Mouse (Mus musculus) regulatory T cell (primary cell): ENCODE results near the gene Pcdh15.

ENCODE experiments used
- in situ Hi-C: fragments of 300-600 bp; cut with MboI, MseI; formaldehyde crosslinking; loops from one replicate; pipeline ENCODE4 v1.15.1; 2025; ENCODE audit warnings: high pct_unique_total_duplicates

Gene Pcdh15

DNA sequence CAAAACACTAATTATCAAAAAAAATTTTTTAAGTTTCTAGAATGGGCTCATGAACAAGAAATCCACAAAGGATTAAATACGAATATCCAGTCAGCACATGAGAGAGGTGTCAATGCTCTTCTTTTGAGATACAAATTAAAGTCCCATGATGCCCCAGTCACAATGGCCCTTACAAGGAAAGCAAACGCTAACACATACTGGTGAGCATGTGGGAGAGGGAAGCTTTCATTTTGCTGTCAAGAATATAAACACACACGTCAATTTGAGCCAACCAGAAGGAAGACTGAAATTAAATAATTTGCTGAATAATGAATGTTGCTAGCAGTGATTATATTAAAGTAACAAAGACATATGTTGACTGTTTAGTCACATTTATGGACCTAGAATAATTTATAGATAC is 1470.5 kb downstream of the Pcdh15 start:
- in situ Hi-C loops: no loop called here

DNA sequence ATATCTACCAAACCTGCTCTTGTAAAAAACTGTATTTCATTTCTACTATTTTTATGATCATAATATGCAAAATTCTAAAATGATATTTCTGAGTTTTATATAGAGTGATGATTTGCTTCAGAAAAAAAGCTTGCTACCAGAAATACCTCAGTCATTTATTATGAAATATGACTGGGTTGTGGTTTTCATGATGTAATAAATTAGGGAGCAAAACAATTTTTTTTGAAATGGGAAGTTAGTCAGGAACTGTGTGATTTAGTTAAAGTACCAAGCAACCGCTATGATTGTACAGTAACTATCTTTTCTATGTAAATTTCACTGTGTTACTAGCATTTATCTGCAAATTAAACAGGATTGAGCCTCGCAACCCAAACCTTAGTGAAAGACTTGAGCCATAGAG is 1480.8 kb downstream of the Pcdh15 start:
- in situ Hi-C loops: no loop called here

DNA sequence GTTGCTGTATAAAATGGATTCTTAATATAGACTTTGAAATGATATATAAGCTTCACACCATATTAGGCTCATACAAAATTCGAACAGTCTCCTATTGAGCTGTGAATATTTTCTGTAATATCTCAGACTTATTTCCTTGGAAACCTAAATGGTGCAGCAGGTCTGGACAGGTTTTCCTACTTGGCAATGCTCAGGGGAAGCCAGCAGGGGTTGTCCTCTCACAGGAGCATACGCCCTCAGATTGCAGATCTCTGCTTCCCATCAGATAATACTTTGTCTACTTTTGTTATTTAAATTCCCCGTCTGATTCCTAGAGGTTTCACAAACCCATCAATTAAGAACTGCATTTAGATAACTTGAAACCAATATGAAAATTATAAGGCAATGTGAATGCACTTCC is 1492.7 kb downstream of the Pcdh15 start:
- in situ Hi-C loops: no loop called here

DNA sequence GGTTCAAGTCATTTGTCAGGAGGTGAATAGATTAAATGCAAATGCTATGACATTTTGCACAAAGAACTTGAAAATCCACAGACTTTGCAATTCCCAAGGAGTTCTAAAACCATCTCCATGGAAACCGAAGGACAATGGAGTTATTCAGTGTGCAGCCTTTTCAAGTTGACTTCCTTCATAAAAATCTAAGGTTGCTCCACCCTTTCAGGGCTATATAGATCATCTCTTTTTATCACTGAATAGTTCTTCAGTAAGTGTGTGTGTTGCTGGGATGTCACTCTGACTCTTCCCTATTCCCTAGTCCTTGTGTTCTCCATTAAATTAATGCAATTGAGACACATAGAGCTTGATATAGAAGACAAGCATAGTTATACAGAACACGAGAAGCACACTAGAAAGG is 1508.5 kb downstream of the Pcdh15 start:
- in situ Hi-C loops: no loop called here

DNA sequence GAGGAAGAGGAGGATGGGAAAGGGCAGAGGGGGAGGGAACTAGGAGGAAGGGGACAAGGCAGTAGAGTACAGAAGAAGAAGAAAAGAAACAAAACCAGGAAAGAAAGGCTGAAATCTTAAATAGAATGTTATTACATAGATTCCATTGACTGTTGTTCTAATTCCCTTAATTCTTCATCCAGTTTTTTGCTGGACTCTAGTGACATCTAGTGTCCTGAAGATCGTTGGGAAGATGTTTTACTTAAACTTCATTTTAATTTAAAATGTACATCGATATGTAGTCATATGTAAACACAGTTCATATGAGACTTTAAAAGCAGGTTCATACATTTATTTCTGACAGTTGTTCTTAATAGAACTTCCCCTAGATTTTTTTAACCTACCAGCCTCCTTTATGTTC is 1522.7 kb downstream of the Pcdh15 start:
- in situ Hi-C loops: no loop called here

DNA sequence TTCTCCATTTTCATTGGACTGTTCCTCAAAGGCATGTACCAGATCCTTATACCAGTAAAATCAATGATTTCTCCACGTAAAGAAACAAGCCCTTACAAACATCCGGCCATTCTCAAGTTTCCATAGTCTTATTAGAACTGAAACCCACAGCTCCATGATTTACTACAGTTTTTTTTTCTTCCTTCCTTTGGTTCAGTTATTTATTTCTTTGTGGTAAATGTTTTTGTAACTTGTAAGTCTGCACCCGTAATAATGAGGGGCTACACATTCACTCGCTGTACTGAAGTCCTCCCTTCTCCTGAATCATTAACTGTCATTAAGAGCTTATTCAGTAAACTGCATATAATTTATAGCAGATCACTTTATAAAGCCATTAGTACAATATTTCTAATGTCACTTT is 1526.6 kb downstream of the Pcdh15 start:
- in situ Hi-C loops: no loop called here

DNA sequence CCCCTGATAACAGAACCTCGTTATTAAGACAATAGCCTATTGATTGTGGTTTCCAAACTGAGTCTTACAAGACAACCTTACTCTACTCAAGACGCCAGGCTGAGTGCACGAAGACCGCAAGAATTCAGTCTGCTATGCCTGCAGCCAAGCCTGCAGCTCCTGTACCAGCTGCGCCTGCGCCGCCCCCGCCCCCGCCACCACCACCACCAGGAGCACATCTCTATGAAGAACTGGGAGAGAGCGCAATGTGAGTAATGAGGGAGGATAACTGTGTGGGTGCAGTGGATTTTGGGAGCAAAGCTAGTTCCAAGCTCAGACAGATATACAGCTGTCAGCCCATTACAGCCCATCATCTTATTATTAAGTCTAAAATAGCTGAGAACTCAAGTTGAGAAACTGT is 1527.5 kb downstream of the Pcdh15 start:
- in situ Hi-C loops: no loop called here

DNA sequence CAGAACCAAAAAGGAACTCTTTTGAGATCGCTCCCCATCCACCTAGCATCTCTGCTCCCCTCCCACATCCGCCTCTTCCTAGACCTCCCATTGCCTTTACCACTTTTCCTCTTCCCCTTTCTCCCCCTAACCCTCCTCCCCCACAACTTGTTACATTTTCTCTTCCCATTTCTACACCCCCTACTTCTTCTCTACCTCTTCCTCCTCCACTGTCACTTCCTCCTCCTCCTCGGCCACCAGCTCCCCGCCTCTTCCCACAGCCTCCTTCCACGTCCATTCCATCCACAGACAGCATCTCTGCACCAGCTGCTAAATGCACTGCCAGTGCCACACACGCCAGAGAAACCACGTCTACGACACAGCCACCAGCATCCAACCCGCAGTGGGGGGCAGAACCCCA is 1532.2 kb downstream of the Pcdh15 start:
- in situ Hi-C loops: no loop called here

DNA sequence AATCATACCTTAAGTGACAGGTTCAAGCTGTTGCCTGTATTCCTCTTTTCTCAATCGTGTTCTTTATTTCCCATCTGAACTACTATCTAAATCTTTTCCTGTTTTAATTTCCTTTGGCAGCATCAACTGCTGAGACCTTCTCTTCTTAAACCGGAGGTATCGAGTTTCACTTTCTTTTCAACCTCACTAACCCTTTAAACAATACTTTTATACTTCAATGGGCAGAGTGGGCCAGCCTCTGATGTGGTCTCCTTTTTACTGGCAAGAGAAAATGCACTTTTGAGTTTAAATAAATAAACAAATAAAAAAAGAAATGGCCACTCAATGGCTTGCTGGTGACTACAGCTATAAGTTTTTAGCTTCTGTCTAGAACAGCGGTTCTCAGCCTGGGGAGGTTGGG is 1537.9 kb downstream of the Pcdh15 start:
- in situ Hi-C loops: no loop called here

DNA sequence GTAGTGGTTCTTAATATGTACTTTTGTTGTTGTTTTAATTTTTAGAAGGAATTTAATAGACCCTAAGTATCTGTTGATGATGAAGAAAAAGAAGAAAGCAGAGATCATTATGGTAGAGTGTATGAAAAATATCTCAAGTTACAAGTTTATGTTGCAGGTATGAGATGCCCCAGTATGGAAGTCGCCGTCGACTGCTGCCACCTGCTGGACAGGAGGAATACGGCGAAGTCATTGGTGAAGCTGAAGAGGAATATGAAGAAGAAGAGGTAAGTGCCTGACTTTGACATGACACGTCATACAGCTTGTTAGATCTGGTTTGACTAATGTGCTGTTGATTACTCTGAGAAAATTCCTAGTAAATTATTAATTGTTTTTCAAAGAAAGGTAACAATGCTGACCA is 1543.0 kb downstream of the Pcdh15 start:
- in situ Hi-C loops: no loop called here

DNA sequence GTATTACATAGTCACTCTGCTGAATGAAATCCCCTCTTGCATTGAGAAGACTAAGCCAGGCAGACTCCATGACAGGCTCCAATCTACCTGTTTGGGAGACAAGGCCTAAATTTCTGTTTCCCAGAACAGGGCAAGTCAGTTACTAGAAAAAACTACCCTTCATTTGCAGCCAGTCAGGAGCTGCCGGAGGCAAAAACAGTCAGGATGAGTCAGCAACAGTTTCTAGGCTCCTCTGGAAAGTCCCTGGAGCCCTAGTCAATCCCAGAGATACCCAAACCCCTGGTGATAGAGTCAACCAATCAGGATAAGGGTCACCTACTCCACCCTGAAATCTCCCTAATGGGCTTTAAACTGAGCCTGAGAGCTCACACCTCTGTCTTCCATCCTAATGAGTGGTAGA is 1564.0 kb downstream of the Pcdh15 start:
- in situ Hi-C loops: no loop called here

DNA sequence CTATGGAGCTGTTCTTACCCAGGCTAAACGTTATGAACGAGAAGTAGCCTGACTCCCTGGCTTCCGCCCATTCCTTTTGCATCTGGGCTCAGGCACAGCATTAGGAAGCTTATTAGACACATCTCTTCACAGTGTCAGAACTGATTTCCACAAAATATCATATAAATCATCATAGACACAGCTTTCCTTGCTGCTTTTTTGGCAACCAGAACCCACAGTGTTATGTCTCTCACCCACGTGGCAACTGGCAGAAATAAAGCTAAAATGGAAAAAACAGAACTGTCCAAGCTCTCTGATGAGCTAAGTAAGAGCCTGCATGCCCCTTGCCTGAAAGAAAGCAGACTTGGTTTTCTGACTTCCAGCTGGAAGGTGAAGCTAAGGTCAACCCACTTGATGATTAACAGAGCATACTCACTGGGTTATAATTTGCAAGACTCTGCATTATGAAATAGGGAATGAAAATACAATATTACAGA is 1580.9 kb downstream of the Pcdh15 start:
- in situ Hi-C loops: no loop called here

DNA sequence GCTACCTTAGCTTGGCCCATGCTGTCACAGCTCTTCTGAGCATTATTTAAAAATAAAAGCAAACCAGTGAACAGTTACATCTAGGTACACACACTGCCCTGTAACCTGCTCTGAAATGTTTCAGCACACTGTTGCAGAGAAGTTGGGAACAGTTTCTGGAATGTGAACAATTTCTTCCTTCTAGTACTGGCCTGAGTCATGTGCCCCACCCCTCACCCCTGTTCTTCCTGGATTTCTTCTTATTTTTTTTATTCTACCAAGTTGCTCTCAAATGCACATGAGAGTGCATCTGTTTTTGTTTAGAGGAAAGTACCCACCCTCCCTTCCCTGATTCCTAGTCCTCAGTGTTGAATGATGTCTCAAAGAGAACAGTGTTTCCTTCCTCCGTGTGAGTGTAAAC is 1581.4 kb downstream of the Pcdh15 start:
- in situ Hi-C loops: no loop called here
